Mouse (Mus musculus): ENCODE results near the gene Wwp2.

Wwp2 gene

GRCm38 (mm10) chr8:107435421-107435961 lies 674 bp upstream of the Wwp2 start:
- DNase-seq (ENCODE audit: low spot score) = no peak

GRCm38 (mm10) chr8:107436841-107437421 lies 766 bp downstream of the Wwp2 start:
- DNase-seq (ENCODE audit: low spot score) = no peak

- no peak for DNase-seq (ENCODE audit: low spot score)
Measured at GRCm38 (mm10) chr8:107437711-107438110, 1.5 kb downstream of the Wwp2 start.

GRCm38 (mm10) chr8:107439880-107440625 lies 3.9 kb downstream of the Wwp2 start:
- no peak for DNase-seq (ENCODE audit: low spot score)

GRCm38 (mm10) chr8:107444626-107445025 lies 8.5 kb downstream of the Wwp2 start:
- DNase-seq (ENCODE audit: low spot score) = no peak

- DNase-seq (ENCODE audit: low spot score) = no peak
Measured at GRCm38 (mm10) chr8:107447713-107448112, 11.5 kb downstream of the Wwp2 start.

- DNase-seq (ENCODE audit: low spot score) = no peak
Measured at GRCm38 (mm10) chr8:107448382-107448889, 12.3 kb downstream of the Wwp2 start.

GRCm38 (mm10) chr8:107449130-107449529 lies 13.0 kb downstream of the Wwp2 start:
- DNase-seq (ENCODE audit: low spot score) = no peak

GRCm38 (mm10) chr8:107449655-107450054 lies 13.5 kb downstream of the Wwp2 start:
- DNase-seq (ENCODE audit: low spot score) = no peak

- DNase-seq (ENCODE audit: low spot score) = no peak
Measured at GRCm38 (mm10) chr8:107451414-107452066, 15.4 kb downstream of the Wwp2 start.

GRCm38 (mm10) chr8:107453386-107453785 lies 17.2 kb downstream of the Wwp2 start:
- DNase-seq (ENCODE audit: low spot score) = no peak

GRCm38 (mm10) chr8:107455268-107455667 lies 19.1 kb downstream of the Wwp2 start:
- DNase-seq (ENCODE audit: low spot score) = no peak

- no peak for DNase-seq (ENCODE audit: low spot score)
Measured at GRCm38 (mm10) chr8:107457725-107458124, 21.6 kb downstream of the Wwp2 start.

- DNase-seq (ENCODE audit: low spot score) = no peak
Measured at GRCm38 (mm10) chr8:107458281-107458680, 22.1 kb downstream of the Wwp2 start.

- no peak for DNase-seq (ENCODE audit: low spot score)
Measured at GRCm38 (mm10) chr8:107462423-107462822, 26.3 kb downstream of the Wwp2 start.

GRCm38 (mm10) chr8:107465332-107465990 lies 29.3 kb downstream of the Wwp2 start:
- no peak for DNase-seq (ENCODE audit: low spot score)

- no peak for DNase-seq (ENCODE audit: low spot score)
Measured at GRCm38 (mm10) chr8:107466642-107467041, 30.5 kb downstream of the Wwp2 start.

- DNase-seq (ENCODE audit: low spot score) = no peak
Measured at GRCm38 (mm10) chr8:107468811-107469302, 32.7 kb downstream of the Wwp2 start.

- no peak for DNase-seq (ENCODE audit: low spot score)
Measured at GRCm38 (mm10) chr8:107470302-107470701, 34.1 kb downstream of the Wwp2 start.

- DNase-seq (ENCODE audit: low spot score) = no peak
Measured at GRCm38 (mm10) chr8:107472403-107473100, 36.4 kb downstream of the Wwp2 start.

- DNase-seq (ENCODE audit: low spot score) = no peak
Measured at GRCm38 (mm10) chr8:107473369-107473768, 37.2 kb downstream of the Wwp2 start.
